Mouse (Mus musculus) spleen, embryonic (tissue): ENCODE results near the gene Slc7a4.

Source experiments
- CTCF ChIA-PET: fragments of 350-600 bp; sonication (Branson Sonifier 250); formaldehyde crosslinking; loops from one replicate; lab custom pipeline; 2022; lab: Charles Lee

Slc7a4 gene

GRCm38 (mm10) chr16:17561751-17562208 is 21.2 kb downstream of the Slc7a4 start, which contains the start of gene P2rx6:
P2rx6 (plus strand) TSS chr16:17561885.
- CTCF ChIA-PET, result no interaction called here

- CTCF ChIA-PET, result no interaction called here
These were observed 21.8 kb downstream of the Slc7a4 start, which contains the start of gene Lrrc74b for GRCm38 (mm10) chr16:17561128-17561750. Lrrc74b (minus strand) TSS chr16:17561247.

DNA sequence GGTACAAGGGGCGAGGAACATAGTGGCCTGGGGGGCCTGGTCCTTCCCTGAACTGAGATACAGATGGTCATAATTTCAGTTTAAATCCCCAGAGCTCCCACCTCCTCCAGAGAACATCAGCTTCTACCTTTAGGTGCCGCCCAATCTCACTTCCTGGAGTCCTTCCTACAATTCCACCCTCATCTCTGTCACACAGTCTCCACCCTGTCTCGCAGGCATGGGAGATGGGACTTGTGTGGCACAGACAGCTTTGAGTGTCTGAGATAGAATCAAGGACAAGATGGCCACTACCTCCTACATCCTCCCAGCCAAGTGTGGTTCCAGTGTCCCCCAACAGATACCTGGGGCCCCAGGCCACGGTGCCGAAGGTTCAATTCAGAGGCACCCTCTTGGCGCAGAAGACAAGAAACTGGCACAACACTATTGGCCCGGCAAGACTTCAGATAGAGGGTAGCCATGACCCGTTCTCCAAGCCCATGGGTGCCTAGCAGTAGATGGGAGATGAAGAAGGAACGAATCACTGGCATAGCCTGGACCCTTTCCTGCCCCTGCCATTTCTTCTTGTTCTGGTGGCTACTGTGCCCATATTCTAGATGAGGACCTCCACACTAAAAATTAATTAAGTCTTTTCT is 23.5 kb downstream of the Slc7a4 start:
- CTCF ChIA-PET, result no interaction called here

DNA sequence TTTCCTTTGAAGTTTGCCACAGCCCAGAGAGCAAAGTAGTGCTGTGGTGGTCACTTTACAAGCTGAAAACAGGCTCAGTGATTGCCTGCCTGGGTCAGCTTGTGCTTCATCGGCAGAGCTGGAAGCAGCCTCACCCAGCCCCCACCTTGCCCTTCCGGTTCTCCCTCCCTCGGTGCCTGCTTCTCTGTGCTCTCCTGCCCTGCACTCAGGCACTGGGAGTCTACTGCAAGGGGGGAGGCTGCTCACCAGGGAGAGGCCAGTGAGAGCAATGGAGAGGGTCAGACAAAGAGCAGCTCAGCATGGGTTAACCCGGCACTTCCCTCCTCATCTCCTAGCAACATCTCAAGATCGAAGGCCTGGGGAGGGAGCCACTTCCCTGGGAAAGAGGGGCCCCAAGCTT is 24.2 kb downstream of the Slc7a4 start:
- CTCF ChIA-PET, result no interaction called here

DNA sequence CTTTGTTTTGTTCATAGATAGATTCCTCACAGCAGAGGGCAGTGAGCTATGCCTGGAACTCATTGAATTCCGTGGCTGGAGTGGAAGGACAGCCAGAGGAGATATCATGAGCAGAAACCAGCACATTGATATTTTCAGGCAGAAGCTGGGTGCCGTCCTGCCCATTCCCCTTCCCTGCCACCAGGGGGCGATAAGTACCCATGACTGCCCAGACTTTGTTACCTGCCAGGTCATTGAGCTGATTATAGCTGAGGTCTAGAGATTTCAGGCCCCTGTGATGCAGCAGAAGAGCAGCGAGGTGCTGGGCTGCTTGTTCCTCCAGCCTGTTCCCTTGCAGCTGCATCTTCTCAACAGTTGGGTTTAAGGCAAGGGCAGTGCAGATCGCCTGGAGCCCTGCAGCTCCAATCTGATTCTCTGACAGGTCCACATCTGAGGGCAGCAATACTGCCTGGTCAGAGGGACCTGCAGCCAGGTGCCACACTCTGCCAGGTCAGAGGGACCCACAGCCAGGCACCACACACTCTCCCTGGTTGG is 25.0 kb downstream of the Slc7a4 start:
- CTCF ChIA-PET, result no interaction called here

GRCm38 (mm10) chr16:17556907-17557306 is 26.1 kb downstream of the Slc7a4 start:
- CTCF ChIA-PET, result no interaction called here

GRCm38 (mm10) chr16:17556180-17556579 is 26.8 kb downstream of the Slc7a4 start:
- CTCF ChIA-PET, result no interaction called here

DNA sequence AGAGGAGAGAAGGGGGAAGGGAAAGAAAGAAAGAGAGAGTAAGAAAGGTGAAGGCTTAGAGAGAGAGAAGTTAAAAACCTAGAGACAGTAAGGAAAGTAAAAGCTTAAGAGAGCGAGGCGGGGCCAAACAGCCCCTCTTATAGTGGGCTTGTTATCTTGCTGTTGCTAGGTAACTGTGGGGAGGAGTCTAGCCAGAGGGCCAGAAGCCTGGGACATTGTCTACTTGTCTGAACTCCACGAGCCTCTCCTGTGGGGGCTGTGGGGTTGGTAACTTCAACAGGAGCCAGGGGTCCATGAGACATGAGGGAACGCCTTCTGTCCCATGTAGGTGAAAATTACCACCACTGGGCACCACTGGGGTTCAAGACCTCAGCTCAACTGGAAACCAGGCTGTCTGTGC is 28.3 kb downstream of the Slc7a4 start:
- CTCF ChIA-PET, result interaction anchor here (0.7 kb wide), 1 partner anchor 409 kb away, joined by 3 read pairs; no protein-coding TSS in a partner anchor

- CTCF ChIA-PET, result interaction anchor here (0.6 to 0.7 kb wide), 2 partner anchors 95 to 409 kb away, joined by 3 to 4 read pairs; no protein-coding TSS in a partner anchor
These were observed 28.9 kb downstream of the Slc7a4 start for GRCm38 (mm10) chr16:17553910-17554685.

GRCm38 (mm10) chr16:17552837-17553236 is 30.2 kb downstream of the Slc7a4 start:
- CTCF ChIA-PET, result no interaction called here

DNA sequence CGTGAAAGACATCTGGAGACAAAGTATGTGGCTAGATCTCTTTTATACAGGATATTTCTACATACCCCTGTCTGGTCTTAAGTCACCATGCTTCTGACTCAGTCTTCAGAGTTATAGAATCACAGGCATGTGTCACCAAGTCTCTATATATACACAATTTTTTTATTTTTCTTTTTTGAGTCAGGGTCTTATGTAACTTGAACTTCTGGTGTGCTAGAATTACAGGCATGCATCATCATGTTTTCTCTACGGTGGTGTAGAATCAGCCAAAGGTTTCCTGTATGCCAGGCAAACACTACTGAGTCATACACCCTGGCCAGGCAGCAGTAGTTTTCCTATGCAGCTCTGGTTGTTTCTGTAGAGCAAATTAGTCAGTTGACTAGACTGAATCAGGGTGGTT is 40.4 kb downstream of the Slc7a4 start:
- CTCF ChIA-PET, result no interaction called here

DNA sequence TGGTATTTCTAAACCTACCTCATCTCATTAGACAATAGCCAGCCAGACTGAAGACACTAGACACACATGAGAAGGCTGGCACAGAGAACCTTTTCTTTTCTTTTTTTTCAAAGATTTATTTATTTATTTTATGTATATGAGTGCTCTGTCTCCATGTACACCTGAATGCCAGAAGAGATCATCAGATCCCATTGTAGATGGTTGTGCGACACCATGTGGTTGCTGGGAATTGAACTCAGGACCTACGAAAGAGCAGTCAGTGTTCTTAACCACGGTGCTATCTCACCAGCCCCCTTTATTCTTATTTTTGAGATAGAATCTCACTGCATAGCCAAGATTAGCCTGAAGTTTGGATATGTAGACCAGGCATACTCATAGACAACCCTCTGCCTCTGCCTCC is 46.4 kb downstream of the Slc7a4 start:
- CTCF ChIA-PET, result no interaction called here

- CTCF ChIA-PET, result no interaction called here
These were observed 50.2 kb downstream of the Slc7a4 start for GRCm38 (mm10) chr16:17532676-17533329.

DNA sequence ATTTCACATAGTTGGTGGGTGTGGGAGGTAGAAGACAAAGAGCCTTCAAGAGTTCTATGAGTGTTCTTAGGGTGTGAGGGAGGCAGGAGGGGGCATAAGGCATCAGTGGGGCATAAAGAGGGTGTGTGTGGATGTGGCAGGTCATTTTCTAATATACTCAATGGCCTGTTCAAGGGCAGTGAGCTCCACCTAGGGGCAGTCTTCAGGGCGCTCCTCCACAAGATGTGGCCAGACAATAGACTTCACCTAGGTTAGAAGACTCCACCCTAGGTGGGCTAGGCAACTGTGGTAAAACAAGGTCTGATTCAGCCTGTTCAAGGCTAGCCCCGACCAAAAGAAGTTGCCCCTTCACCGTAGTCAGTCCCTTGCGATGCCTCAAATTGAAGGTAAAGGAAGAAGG is 50.7 kb downstream of the Slc7a4 start:
- CTCF ChIA-PET, result no interaction called here

GRCm38 (mm10) chr16:17530640-17531288 is 52.2 kb downstream of the Slc7a4 start, which contains the start of gene Thap7:
Thap7 (minus strand) TSS chr16:17531136.
- CTCF ChIA-PET, result interaction anchor here (0.6 kb wide), 1 partner anchor 12 kb away, joined by 3 read pairs; no protein-coding TSS in a partner anchor

DNA sequence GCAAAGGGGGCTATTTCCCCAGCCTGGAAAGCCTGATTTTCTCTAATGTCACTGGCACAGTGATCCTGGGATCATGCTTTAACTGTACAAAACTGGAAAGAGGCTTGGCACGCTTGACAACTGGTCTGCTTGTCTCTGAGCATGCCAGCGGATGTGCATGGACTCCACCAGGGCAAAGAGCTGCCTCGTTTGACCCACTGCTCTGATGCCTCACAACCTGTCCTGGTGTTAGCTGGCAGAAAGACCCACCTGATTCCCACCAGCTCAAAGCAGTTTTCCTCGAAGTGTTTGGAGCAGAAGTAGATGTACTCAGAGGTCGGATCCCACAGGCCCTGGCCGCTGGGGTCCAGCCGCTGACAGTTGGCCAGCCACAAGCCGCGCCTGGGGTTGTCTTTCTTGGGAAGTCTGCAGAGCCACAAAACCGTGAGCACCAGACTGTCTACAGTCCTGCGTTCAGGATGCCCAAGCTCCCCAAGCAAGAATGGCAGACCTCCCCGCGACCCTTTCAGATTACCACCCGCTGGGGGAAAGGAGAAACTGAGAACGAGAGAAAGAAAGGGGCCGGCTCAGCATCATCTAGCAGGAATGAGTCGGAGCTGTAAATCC is 52.9 kb downstream of the Slc7a4 start:
- CTCF ChIA-PET, result interaction anchor here (0.6 kb wide), 1 partner anchor 11 kb away, joined by 3 read pairs; no protein-coding TSS in a partner anchor

- CTCF ChIA-PET, result no interaction called here
These were observed 54.7 kb downstream of the Slc7a4 start for GRCm38 (mm10) chr16:17528276-17528675.

DNA sequence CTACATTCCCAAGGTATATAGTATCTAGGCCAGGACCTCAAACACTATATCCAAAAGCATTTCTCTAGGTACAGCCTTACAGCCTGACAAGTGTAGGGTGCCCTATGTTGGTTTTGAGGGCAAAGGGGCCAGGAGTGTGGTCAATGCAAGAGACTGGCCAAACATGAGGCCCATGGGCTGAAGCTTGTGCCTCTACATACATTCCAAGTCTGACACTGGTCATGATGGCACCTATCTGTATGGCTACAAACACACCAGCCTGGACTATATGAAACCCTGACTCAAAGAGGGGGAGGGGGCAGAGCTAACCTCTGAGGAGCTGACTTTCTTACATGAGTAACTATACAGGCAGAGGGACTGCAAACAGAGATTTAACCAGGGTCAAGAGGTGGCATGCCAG is 55.4 kb downstream of the Slc7a4 start:
- CTCF ChIA-PET, result no interaction called here

DNA sequence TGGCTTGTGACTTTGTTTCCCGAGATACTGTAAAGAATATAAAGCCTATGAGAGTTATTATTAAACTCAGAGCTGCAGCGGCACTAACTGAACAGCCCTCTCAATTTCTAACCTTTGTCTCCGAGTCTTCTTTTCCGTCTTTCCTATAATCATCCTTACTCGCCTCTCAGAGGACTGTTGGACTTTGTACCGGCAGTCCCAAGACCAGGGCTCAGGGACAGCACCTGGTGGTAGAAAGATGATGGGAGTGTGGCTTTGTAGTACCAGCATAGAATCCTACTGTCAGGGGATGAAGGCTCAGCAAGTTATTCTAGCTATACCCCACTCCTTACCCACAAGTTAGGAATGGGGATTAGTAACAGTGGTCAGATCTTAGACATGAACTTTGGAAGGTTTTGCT is 56.8 kb downstream of the Slc7a4 start:
- CTCF ChIA-PET, result no interaction called here

- CTCF ChIA-PET, result no interaction called here
These were observed 57.5 kb downstream of the Slc7a4 start for GRCm38 (mm10) chr16:17525524-17525923.
